In genomic region chr11:117363918-117364317, GRCm38 (mm10) we compare ENCODE assay signal across 25 mouse cellular contexts.
DNase-seq lines count a peak whose midpoint lies in the region; ATAC-seq lines count a peak whose summit lies in the region.
"Had no signal": no experiment of that assay in that cellular context is flagged by ENCODE, and none has a peak within 500 bp of the region (broad histone marks: within the 10 kb centered on the region; RNA-seq: fewer than 3 reads in every experiment).

No protein-coding gene starts in this region.

- no peak for DNase-seq in kidney, postnatal 10 days
- no peak for DNase-seq in limb, embryonic 10.5 days (ENCODE audit: low spot score)
- DNase-seq in embryo, embryonic 9.5 days (ENCODE audit: extremely low spot score), result no peak
- no peak for DNase-seq in frontal cortex, postnatal 25 days (ENCODE audit: low spot score in 2 of 2)
- DNase-seq: adrenal gland, adult 2 months; adrenal gland, postnatal 36 days; B cell, adult 2 months; cerebellum, adult 2 months; cerebellum, postnatal 36 days; heart, adult 2 months; kidney, adult 9 months; lung, postnatal 4 days had no signal

- H3K27me3 ChIP-seq in kidney, embryonic 16.5 days (ENCODE audit: insufficient read depth, low read length), result no peaks in the 10 kb centered on the region
- H3K27me3 ChIP-seq in limb, embryonic 10.5 days (ENCODE audit: low read depth, poor library complexity, severe bottlenecking), result no peaks in the 10 kb centered on the region
- no peaks in the 10 kb centered on the region for H3K27me3 ChIP-seq in limb, embryonic 13.5 days
- no peaks in the 10 kb centered on the region for H3K27me3 ChIP-seq in liver, embryonic 16.5 days (ENCODE audit: control insufficient read depth, insufficient read depth, low read depth, low read length)
- H3K27me3 ChIP-seq: embryonic facial prominence, embryonic 15.5 days; heart, embryonic 12.5 days; hindbrain, embryonic 15.5 days; midbrain, embryonic 12.5 days had no signal

- no peak overlapping the region for H3K4me2 ChIP-seq in kidney, embryonic 16.5 days (replicated peaks; ENCODE audit: low read depth, low read length)
- no peak overlapping the region for H3K4me2 ChIP-seq in limb, embryonic 13.5 days (replicated peaks)
- H3K4me2 ChIP-seq in liver, embryonic 16.5 days (ENCODE audit: low read depth, low read length), result no peak overlapping the region
- H3K4me2 ChIP-seq: embryonic facial prominence, embryonic 15.5 days; heart, embryonic 12.5 days; hindbrain, embryonic 15.5 days; midbrain, embryonic 12.5 days had no signal

- no peak overlapping the region for H3K4me3 ChIP-seq in kidney, embryonic 16.5 days (ENCODE audit: low read length)
- H3K4me3 ChIP-seq in limb, embryonic 10.5 days, result no peak overlapping the region
- no peak overlapping the region for H3K4me3 ChIP-seq in limb, embryonic 13.5 days
- no peak overlapping the region for H3K4me3 ChIP-seq in liver, embryonic 16.5 days (ENCODE audit: low read depth, low read length)
- H3K4me3 ChIP-seq: embryonic facial prominence, embryonic 15.5 days; heart, adult 2 months; heart, embryonic 12.5 days; hindbrain, embryonic 15.5 days; left cerebral cortex, adult 2 months; megakaryocyte, embryonic 14.5 days; midbrain, embryonic 12.5 days; myocyte had no signal

- H3K27ac ChIP-seq in kidney, embryonic 16.5 days (ENCODE audit: low read length), result no peak overlapping the region
- H3K27ac ChIP-seq in limb, embryonic 10.5 days, result peak overlapping the region; percentile 53; the same call in 1 of the 2 replicates
- peak overlapping the region; percentile 70; the same call in 1 of the 2 replicates for H3K27ac ChIP-seq in limb, embryonic 13.5 days
- H3K27ac ChIP-seq in liver, embryonic 16.5 days (ENCODE audit: low read length), result no peak overlapping the region
- H3K27ac ChIP-seq: embryonic facial prominence, embryonic 15.5 days; heart, adult 2 months; hindbrain, embryonic 15.5 days; left cerebral cortex, adult 2 months; liver, embryonic 14.5 days; midbrain, embryonic 12.5 days had no signal

- 65% methylated on average over 3 of the region's 3 CpGs for WGBS in kidney, embryonic 16.5 days
- 86% methylated on average over 3 of the region's 3 CpGs for WGBS in limb, embryonic 10.5 days
- 51% methylated on average over 3 of the region's 3 CpGs for WGBS in limb, embryonic 13.5 days
- 66% methylated on average over 3 of the region's 3 CpGs for WGBS in liver, embryonic 16.5 days (ENCODE audit: insufficient replicate concordance)

- no peaks in the 10 kb centered on the region for H3K4me1 ChIP-seq in kidney, embryonic 16.5 days (ENCODE audit: insufficient read depth, low read length)
- H3K4me1 ChIP-seq in limb, embryonic 10.5 days, result peaks cover 32% of the 10 kb centered on the region
- H3K4me1 ChIP-seq in limb, embryonic 13.5 days, result peaks cover 34% of the 10 kb centered on the region
- H3K4me1 ChIP-seq in liver, embryonic 16.5 days (ENCODE audit: control insufficient read depth, low read depth, low read length), result no peaks in the 10 kb centered on the region
- H3K4me1 ChIP-seq: heart, embryonic 12.5 days; hindbrain, embryonic 15.5 days; midbrain, embryonic 12.5 days had no signal

- H3K36me3 ChIP-seq in kidney, embryonic 16.5 days (ENCODE audit: insufficient read depth, low read length), result peaks cover 29% of the 10 kb centered on the region
- H3K36me3 ChIP-seq in limb, embryonic 10.5 days, result peaks cover 46% of the 10 kb centered on the region
- H3K36me3 ChIP-seq in limb, embryonic 13.5 days, result peaks cover 44% of the 10 kb centered on the region
- H3K36me3 ChIP-seq in liver, embryonic 16.5 days (ENCODE audit: control insufficient read depth, insufficient read depth), result peaks cover 16% of the 10 kb centered on the region

- no peaks in the 10 kb centered on the region for H3K9me3 ChIP-seq in kidney, embryonic 16.5 days (ENCODE audit: low read length)
- H3K9me3 ChIP-seq in limb, embryonic 10.5 days (replicated peaks), result no peaks in the 10 kb centered on the region
- no peaks in the 10 kb centered on the region for H3K9me3 ChIP-seq in limb, embryonic 13.5 days
- H3K9me3 ChIP-seq in liver, embryonic 16.5 days (replicated peaks; ENCODE audit: control insufficient read depth, low read length), result no peaks in the 10 kb centered on the region
- H3K9me3 ChIP-seq: embryonic facial prominence, embryonic 15.5 days; heart, embryonic 12.5 days; hindbrain, embryonic 15.5 days; megakaryocyte, embryonic 14.5 days; midbrain, embryonic 12.5 days had no signal

- H3K9ac ChIP-seq in kidney, embryonic 16.5 days (replicated peaks; ENCODE audit: low read length), result no peak overlapping the region
- peak overlapping the region; percentile 19; the same call in 1 of the 2 replicates for H3K9ac ChIP-seq in limb, embryonic 13.5 days
- H3K9ac ChIP-seq in liver, embryonic 16.5 days (ENCODE audit: low read depth, low read length), result no peak overlapping the region
- H3K9ac ChIP-seq: embryonic facial prominence, embryonic 15.5 days; heart, embryonic 12.5 days; hindbrain, embryonic 15.5 days; liver, embryonic 14.5 days; midbrain, embryonic 12.5 days had no signal

- peak; percentile 41; the same call in 1 of the 2 replicates for ATAC-seq in kidney, embryonic 16.5 days (ENCODE audit: low FRiP score, low TSS enrichment)
- ATAC-seq in limb, embryonic 13.5 days (ENCODE audit: low FRiP score, low read depth), result no peak
- ATAC-seq in liver, embryonic 16.5 days (ENCODE audit: low read depth), result peak; percentile 59
- ATAC-seq: forebrain, embryonic 14.5 days; lung, postnatal 0 days had no signal

Comparison
In these comparisons a context has a peak if more than half of its experiments do, and no peak if none do; other contexts are left out.
1. H3K27ac ChIP-seq: peak in limb, embryonic 10.5 days (single experiment) and limb, embryonic 13.5 days (single experiment); none in kidney, embryonic 16.5 days (single experiment) and liver, embryonic 16.5 days (single experiment).